Mouse (Mus musculus) lung, postnatal 14 days (tissue): ENCODE results near the gene Socs5.

ENCODE experiments used
- DNase-seq: peaks from one replicate; pipeline ENCODE4 v3.0.0; 2021

The Socs5 gene

DNA sequence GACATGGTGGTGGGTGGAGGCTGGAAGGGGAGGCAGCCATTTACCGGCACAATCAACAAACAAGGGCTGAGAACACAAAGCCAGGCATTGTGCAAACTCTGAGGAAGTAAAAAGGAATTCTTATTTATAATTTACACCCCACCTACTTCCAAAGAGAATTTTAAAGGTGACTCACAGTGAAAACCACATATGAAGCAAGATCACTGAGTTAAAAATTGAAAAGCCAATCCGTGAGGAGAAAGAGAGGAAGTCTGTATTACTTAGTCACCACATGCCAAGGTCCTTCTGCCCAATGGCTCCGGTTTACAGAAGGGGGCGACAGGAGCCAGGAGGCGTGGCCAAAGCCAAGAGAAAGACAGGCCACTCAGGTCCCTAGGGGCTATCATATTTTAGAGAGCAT is 62.9 kb downstream of the Socs5 start:
- DNase-seq, result no peak

DNA sequence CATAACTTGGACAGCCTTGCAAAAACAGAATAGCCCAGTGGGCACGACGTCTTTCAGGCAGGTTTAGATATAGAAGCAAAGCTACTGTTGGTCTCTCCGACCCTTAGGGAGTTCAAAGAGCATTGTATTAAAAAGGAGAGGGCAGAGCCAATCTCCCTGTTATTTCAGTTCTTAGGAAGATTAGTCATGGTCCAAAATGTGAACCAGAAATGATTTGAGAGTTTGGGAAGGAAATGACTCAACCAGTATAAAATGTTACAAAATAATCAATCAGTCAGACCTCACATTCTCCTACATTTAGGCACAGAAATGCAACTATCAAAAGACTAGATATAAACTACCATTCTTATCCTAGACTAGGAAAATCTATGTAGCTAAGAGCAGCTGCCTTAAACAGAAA is 64.6 kb downstream of the Socs5 start:
- DNase-seq, result no peak

DNA sequence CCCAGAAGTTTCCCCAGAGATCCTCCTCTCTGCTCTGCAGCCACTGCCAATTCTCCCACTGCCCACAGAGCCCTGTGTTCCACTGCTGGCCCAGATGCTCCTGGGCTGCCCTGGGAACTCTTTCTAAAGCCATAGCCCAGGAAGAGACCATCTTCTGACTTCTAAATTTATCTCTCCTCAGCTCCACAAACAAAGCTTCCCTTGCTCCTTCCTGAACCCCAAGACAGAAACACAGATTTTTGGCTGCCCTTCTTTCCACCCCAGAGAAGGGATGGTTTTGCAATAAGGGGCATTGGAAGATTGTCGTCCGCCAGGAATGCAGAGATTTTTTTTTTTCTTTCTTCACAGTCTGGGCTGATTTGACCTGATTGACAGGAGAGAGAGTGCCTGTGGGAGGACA is 66.5 kb downstream of the Socs5 start:
- no peak for DNase-seq

DNA sequence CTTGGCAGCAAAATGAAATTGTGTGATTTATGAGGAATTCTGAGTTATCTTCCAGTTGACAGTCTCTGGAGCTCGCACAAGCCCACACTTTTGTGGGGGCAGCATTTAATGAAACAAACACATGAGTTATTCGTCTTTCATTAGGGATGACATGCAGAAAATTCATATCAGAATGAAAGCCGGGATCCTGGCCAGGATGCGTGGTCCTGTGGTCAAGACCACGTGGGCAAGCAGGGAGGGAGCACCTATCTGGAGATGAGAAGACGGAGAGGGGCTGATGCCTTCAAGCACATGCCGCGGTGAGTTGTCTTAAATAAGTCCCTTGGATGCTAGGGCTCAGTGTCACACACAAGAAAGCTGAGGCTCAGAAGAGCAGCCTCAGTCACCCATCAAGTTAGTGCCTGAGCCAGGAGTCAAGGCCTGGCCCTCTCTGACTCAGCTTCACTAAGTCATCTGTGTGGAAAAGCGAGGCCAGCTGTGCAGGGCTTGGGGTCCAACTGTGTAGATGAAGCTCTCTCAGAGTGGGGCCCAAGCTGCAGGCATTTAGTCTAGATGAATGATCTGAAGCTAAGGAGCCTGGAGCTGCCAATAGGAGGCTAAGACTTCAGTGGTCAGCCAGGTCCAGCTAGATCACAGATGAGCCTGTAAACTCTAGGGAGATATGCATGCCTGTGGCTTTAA is 67.3 kb downstream of the Socs5 start:
- DNase-seq, result no peak

DNA sequence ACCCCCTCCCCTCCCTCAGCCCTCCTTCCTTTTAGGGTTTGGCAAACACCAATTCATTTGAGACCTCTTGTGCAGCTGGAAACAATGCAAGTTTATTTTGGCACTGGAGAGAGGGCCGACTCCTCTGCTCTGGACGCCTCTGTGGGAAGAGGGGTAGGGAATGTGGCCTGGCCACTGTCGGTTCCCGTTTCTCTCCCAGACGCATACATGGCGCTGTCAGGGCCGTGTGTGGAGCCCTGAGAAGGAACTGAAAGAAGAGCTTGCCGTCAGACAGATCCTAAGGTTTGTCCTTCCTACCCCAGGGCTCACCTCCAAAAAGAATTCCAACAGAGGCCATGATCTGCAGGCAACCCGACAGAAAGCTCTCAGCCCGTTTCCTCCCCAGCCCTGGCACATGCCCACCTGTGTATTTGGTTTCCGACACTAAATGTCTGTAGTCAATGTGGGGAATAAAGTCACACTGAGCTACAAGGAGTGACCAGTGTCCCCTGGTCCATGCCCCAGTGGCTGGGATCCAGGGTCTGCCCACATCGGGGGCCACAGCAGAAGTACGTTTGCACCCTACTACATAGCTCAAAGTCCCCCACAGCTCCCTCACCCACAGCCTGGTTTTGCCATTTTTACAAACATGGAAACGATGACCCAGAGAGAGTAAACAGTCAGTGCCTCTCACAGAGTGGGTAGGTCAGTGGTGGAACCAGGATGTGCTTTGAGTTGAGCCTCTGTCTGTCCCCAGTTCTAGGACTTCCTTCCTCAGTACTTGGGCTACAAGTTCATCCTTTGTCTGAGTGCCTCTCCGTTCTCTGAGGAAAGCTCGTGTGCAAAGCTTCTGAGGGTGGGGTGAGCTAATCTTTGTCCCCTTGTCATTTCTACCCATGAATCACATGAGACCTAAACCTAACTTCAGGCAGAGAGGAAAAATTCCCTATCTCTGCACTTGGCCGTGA is 68.9 kb downstream of the Socs5 start:
- DNase-seq, result peak; percentile 45

DNA sequence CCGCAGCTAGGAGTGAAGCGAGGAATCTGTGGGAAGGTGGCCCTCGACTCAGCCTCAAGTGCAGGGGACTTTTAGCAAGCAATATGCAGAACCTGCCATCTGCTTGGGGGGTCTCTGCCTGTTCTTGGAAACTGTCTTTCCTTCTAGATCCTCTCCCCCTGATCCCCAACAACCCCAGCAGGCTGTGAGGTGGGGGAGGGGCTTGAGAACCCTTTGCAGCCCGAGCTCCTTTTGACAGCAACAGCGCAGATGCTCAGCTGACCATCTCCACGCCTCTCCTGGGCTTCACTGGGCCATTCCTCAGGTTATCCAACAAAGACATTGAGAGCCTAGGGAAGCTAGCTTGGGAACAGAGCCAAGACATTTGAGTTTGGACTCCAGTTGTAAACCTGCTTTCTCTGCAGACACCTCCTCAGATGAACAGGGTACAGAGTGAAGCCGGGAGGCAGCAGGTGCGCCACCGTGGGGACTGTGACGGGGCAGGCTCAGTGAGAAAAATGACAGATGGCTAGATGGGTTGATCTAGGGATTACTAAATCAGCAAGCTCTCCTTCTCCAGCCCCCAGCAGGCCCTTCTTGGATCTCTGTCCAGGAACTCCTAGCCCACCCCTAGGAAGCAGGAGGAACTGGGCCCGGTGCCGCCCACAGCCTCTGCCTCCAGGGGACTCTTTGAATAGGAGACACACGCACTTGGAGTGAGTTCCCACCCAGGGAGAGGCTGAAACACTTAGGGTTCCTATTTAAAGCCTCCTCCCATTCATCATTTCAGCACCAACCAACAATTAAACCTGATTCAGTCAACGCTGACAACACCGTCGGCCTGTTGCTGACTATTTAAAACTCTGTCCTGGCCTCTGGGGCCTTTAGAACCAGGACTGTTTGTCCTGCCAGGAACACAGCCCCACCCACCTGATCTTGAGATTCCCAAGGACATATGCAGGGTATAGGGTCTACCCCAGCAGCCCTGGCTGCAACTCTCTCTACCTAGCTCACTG is 71.4 kb downstream of the Socs5 start:
- DNase-seq, result no peak

- no peak for DNase-seq
These were observed 72.6 kb downstream of the Socs5 start for GRCm38 (mm10) chr17:87179939-87180550.

DNA sequence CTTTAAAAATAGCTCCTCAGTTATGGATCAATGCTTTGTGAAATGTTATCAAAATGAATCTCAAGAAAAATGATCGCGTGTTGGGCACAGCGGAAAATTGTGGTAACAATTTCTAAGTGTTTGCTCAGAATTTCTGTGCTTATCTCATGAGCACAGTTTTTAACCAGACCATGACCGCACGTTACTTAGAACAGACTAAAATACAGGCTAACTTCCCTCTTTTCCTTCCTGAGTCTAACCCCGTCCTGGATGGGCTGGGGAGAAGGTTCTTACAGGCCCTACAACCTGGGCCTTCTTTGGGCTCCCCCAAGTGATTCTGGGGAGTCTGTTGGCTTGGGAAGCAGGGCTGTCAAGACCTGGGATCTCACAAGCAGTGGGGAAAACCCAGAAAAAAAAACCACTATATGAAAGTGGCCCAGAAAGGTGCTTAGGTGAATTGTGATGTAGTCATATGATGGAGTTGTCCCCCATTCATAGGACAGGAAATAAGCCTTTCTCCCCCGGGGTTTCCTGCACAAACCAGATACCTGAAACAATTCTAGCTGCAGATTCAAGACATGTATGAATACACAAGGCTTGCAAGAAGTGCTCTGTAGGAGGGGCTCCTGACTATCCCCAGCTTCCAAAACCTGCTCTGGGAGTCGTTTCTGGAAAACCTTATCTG is 74.3 kb downstream of the Socs5 start:
- no peak for DNase-seq

GRCm38 (mm10) chr17:87185461-87186066 is 78.1 kb downstream of the Socs5 start:
- DNase-seq, result no peak

- no peak for DNase-seq
These were observed 79.5 kb downstream of the Socs5 start for GRCm38 (mm10) chr17:87187005-87187404.
